Mouse (Mus musculus): Measurements from ENCODE around the gene Hils1. TPM values are rescaled to one million over a fixed set of nuclear protein-coding genes. Genes with fewer than 3 reads are reported as not detected.
"Not testable (repeated sequence)": the region's sequence is repeated elsewhere in the genome, so short reads cannot be mapped to it uniquely, and the experiment has no call there.

Hils1 gene
- polyA plus RNA-seq, 1 experiment from 2014 or later = not detected

DNA sequence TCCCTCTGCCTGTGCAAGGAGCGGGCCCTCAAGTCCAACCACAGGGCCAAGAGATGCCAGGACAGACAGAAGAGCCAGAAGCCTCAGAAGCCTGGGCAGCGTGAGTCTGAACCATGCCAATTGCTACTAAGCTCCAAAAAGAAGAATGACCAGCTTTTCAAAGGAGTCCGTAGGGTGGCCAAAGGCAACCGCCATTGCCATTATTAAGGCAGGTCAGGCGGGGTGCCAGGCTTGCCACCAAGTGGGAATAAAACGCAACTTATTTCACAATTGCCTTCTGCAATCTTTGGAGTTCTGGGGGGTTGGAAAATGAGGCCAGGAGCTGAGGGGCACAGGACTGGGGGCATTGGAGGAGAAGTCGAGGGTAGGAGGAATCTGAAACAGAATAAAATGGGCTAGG, 794 bp downstream of the Hils1 start:
- DNase-seq = no peak
- Histone ChIP-seq H3K9me3 (ENCODE audit: low read depth, low read length) (no peaks in the 10 kb centered on the region), H3K9ac (no peak overlapping the region), H3K4me3 (ENCODE audit: low read depth, low read length) (no peak overlapping the region), H3K4me1 (ENCODE audit: insufficient read depth) (no peaks in the 10 kb centered on the region), H3K27ac (ENCODE audit: low read depth) (no peak overlapping the region), H3K27me3 (ENCODE audit: insufficient read depth, low read length) (no peaks in the 10 kb centered on the region), H3K36me3 (ENCODE audit: insufficient read depth) (no peaks in the 10 kb centered on the region), H3K4me2 (no peak overlapping the region)
- ATAC-seq (ENCODE audit: insufficient read depth) = no peak
- 77% methylated on average over 7 of the region's 7 CpGs for WGBS
- TF ChIP-seq CTCF (IDR thresholded peaks at IDR 0.05; ENCODE audit: low read depth) = no peak

GRCm38 (mm10) chr11:94969709-94970108, 2.3 kb downstream of the Hils1 start:
- H3K4me2 ChIP-seq; H3K4me3 ChIP-seq (ENCODE audit: low read depth, low read length); ATAC-seq (ENCODE audit: insufficient read depth); H3K27me3 ChIP-seq (ENCODE audit: insufficient read depth, low read length); H3K9ac ChIP-seq; H3K4me1 ChIP-seq (ENCODE audit: insufficient read depth); H3K27ac ChIP-seq (ENCODE audit: low read depth); DNase-seq; H3K9me3 ChIP-seq (ENCODE audit: low read depth, low read length); H3K36me3 ChIP-seq (ENCODE audit: insufficient read depth): not testable (repeated sequence)
- 89% methylated on average over 4 of the region's 4 CpGs for WGBS

- Histone ChIP-seq H3K4me1 (ENCODE audit: insufficient read depth) (no peaks in the 10 kb centered on the region), H3K4me3 (ENCODE audit: low read depth, low read length) (no peak overlapping the region), H3K27ac (ENCODE audit: low read depth) (no peak overlapping the region), H3K27me3 (ENCODE audit: insufficient read depth, low read length) (no peaks in the 10 kb centered on the region), H3K9ac (no peak overlapping the region), H3K4me2 (no peak overlapping the region), H3K9me3 (ENCODE audit: low read depth, low read length) (no peaks in the 10 kb centered on the region), H3K36me3 (ENCODE audit: insufficient read depth) (no peaks in the 10 kb centered on the region)
- DNase-seq (peak; percentile 93), ATAC-seq (ENCODE audit: insufficient read depth) (peak; percentile 64; the same call in 1 of the 2 replicates)
- peak; percentile 96 for TF ChIP-seq CTCF (IDR thresholded peaks at IDR 0.05; ENCODE audit: low read depth)
- whole genome bisulfite sequencing = 53% methylated on average over 15 of the region's 15 CpGs
These were observed 3.0 kb downstream of the Hils1 start for GRCm38 (mm10) chr11:94970210-94970943.

DNA sequence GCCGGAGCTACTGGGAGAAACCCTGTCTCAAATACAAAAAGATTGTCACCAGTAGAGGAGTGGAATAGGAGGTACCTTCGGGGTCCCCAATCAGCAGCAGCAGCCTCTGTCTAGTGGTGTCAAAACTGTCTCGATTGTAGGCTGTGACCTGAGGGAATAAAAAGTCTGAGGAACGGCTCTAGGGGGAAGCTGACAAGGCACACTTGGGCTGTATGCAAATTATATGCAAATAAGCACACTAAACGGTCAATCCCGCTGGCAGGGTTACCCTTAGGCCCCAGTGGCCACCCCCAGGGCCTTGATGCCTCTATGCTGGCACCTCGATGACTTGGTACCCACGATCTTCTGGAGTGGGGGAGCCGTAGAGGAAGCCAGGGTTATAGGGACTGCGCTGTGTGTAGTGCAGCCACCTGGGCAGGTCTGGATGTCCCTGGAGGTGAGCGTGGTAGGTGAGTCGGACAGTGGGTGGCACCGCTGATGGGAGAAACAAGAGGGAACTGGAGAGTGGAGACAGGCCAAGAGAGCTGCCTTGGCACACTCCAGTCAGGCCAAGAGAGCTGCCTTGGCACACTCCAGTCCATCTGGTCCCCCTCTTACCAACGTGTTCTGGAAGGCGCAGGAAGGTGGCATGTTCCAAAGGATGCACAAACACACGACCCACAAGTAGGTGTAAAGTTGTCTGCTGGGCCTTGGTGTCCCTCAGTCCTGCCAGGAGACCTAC, 4.7 kb downstream of the Hils1 start:
- no peaks in the 10 kb centered on the region for H3K36me3 ChIP-seq (ENCODE audit: insufficient read depth)
- no peak overlapping the region for H3K4me3 ChIP-seq (ENCODE audit: low read depth, low read length)
- ATAC-seq (ENCODE audit: insufficient read depth) (no peak), DNase-seq (no peak)
- no peaks in the 10 kb centered on the region for H3K27me3 ChIP-seq (ENCODE audit: insufficient read depth, low read length)
- no peaks in the 10 kb centered on the region for H3K9me3 ChIP-seq (ENCODE audit: low read depth, low read length)
- no peaks in the 10 kb centered on the region for H3K4me1 ChIP-seq (ENCODE audit: insufficient read depth)
- TF ChIP-seq CTCF (IDR thresholded peaks at IDR 0.05; ENCODE audit: low read depth) = no peak
- H3K27ac ChIP-seq (ENCODE audit: low read depth) = no peak overlapping the region
- H3K9ac ChIP-seq = no peak overlapping the region
- no peak overlapping the region for H3K4me2 ChIP-seq
- 62% methylated on average over 16 of the region's 16 CpGs for WGBS

- Histone ChIP-seq H3K27ac (ENCODE audit: low read depth) (no peak overlapping the region), H3K4me3 (ENCODE audit: low read depth, low read length) (no peak overlapping the region), H3K9me3 (ENCODE audit: low read depth, low read length) (no peaks in the 10 kb centered on the region), H3K9ac (no peak overlapping the region), H3K4me1 (ENCODE audit: insufficient read depth) (no peaks in the 10 kb centered on the region), H3K27me3 (ENCODE audit: insufficient read depth, low read length) (no peaks in the 10 kb centered on the region), H3K36me3 (ENCODE audit: insufficient read depth) (no peaks in the 10 kb centered on the region), H3K4me2 (no peak overlapping the region)
- WGBS = 63% methylated on average over 5 of the region's 5 CpGs
- no peak for TF ChIP-seq CTCF (IDR thresholded peaks at IDR 0.05; ENCODE audit: low read depth)
- DNase-seq = no peak
- no peak for ATAC-seq (ENCODE audit: insufficient read depth)
These were observed 5.5 kb downstream of the Hils1 start for GRCm38 (mm10) chr11:94972887-94973286.

DNA sequence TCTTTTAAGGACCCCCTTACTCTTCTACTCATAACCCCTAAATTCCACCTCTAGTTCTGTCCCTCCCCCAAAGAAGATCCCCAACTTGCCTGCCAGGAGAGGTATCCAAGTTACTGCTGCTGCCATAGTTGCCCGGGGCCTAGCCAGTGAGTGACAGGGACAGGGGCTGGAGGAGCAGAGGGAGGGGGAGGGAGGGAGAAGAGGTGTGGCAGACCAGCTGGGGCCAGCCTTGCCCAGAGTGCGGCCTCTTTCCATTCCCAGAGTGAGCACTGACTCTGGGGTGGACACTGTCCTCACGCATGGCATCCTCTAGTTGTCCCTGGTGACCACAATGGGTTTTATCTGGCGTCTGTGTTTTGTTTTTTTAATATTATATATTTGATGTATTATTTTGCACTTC, 5.9 kb downstream of the Hils1 start:
- no peak overlapping the region for H3K4me2 ChIP-seq
- DNase-seq (no peak), ATAC-seq (ENCODE audit: insufficient read depth) (no peak)
- no peak overlapping the region for H3K4me3 ChIP-seq (ENCODE audit: low read depth, low read length)
- no peaks in the 10 kb centered on the region for H3K36me3 ChIP-seq (ENCODE audit: insufficient read depth)
- TF ChIP-seq CTCF (IDR thresholded peaks at IDR 0.05; ENCODE audit: low read depth) = no peak
- H3K9me3 ChIP-seq (ENCODE audit: low read depth, low read length) = no peaks in the 10 kb centered on the region
- no peak overlapping the region for H3K27ac ChIP-seq (ENCODE audit: low read depth)
- WGBS = 48% methylated on average over 4 of the region's 4 CpGs
- no peak overlapping the region for H3K9ac ChIP-seq
- no peaks in the 10 kb centered on the region for H3K4me1 ChIP-seq (ENCODE audit: insufficient read depth)
- no peaks in the 10 kb centered on the region for H3K27me3 ChIP-seq (ENCODE audit: insufficient read depth, low read length)

- TF ChIP-seq CTCF (IDR thresholded peaks at IDR 0.05; ENCODE audit: low read depth) = no peak
- 65% methylated on average over 2 of the region's 2 CpGs for WGBS
These were observed 7.6 kb downstream of the Hils1 start for GRCm38 (mm10) chr11:94974951-94975350.

More at GRCm38 (mm10) chr11:94974951-94975350, 7.6 kb downstream of the Hils1 start:
- ATAC-seq (ENCODE audit: insufficient read depth) (no peak), DNase-seq (no peak)
- Histone ChIP-seq H3K4me1 (ENCODE audit: insufficient read depth) (peaks cover 2% of the 10 kb centered on the region; the same call in 1 of the 2 replicates), H3K9me3 (ENCODE audit: low read depth, low read length) (no peaks in the 10 kb centered on the region), H3K27me3 (ENCODE audit: insufficient read depth, low read length) (no peaks in the 10 kb centered on the region), H3K4me2 (no peak overlapping the region), H3K27ac (ENCODE audit: low read depth) (no peak overlapping the region), H3K4me3 (ENCODE audit: low read depth, low read length) (no peak overlapping the region), H3K36me3 (ENCODE audit: insufficient read depth) (no peaks in the 10 kb centered on the region), H3K9ac (no peak overlapping the region)
